32 mouse cellular contexts compared by ENCODE assay signal in the genomic region with DNA sequence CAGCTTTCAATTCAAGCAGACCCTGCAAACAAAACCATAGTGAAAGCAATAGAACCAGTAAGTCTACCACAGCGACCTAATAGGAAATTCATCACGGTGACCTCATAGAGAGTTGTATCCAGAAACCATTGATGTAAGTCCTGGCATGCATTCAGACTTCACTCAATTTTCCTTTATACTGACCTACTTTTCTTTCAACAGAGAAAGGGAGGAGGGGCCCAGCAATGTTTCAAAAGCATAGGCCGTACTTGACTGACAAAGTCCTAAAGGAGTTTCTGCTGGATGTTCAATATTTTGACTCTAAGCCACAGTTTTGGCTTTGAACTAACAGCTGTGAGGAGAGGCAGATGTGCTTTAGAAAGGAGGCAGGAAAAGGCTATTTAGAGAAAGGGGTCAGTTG.
A peak's percentile ranks its signal among the peaks of the same experiment; 100 is the strongest.
DNase-seq lines count a peak whose midpoint lies in the region; ATAC-seq and TF ChIP-seq lines count a peak whose summit lies in the region.
"Had no signal": no experiment of that assay in that cellular context is flagged by ENCODE, and none has a peak within 500 bp of the region (broad histone marks: within the 10 kb centered on the region; RNA-seq: fewer than 3 reads in every experiment).

No protein-coding gene starts in this region.

- no peak for TF ChIP-seq CTCF in lung, postnatal 0 days (IDR thresholded peaks at IDR 0.05)
- no peak for TF ChIP-seq CTCF in brain, embryonic 14.5 days (IDR thresholded peaks at IDR 0.05; ENCODE audit: borderline replicate concordance, extremely low read depth, insufficient read depth, insufficient read length)

- no peak overlapping the region for H3K4me2 ChIP-seq in lung, postnatal 0 days (replicated peaks; ENCODE audit: low read depth, low read length)
- H3K4me2 ChIP-seq: embryonic facial prominence, embryonic 15.5 days; heart, embryonic 13.5 days; intestine, embryonic 15.5 days; midbrain, embryonic 12.5 days had no signal

- intact Hi-C loops in heart, postnatal 10 days (cut with DNase I), result no loop called here

- ATAC-seq in lung, postnatal 0 days, result no peak
- ATAC-seq: hindbrain, embryonic 16.5 days; intestine, embryonic 15.5 days had no signal

- H3K4me3 ChIP-seq in heart, embryonic 10.5 days, result no peak overlapping the region
- no peak overlapping the region for H3K4me3 ChIP-seq in lung, postnatal 0 days (ENCODE audit: low read depth, low read length)
- H3K4me3 ChIP-seq: embryonic facial prominence, embryonic 15.5 days; gastrocnemius, adult 2 months; heart, adult 2 months; heart, embryonic 13.5 days; hindbrain, embryonic 10.5 days; intestine, embryonic 15.5 days; megakaryocyte, embryonic 14.5 days; midbrain, embryonic 12.5 days had no signal

- peak; percentile 12 to 15 for DNase-seq in heart, postnatal 10 days
- no peak for DNase-seq in heart, embryonic 10.5 days (ENCODE audit: low spot score)
- DNase-seq in lung, postnatal 0 days (ENCODE audit: low spot score), result peak; percentile 9
- DNase-seq in lung, postnatal 14 days, result no peak
- peak; percentile 85 for DNase-seq in brain, embryonic 14.5 days (ENCODE audit: low read depth)
- DNase-seq in retina, postnatal 1 day, result peak; percentile 74
- no peak for DNase-seq in right cerebral cortex, adult 18-20 months
- no peak for DNase-seq in cerebellum, adult 11-12 months
- DNase-seq: adrenal gland, postnatal 10 days; B cell, adult 2 months; cerebellum, adult 18-20 months; cerebellum, postnatal 10 days; gastrocnemius, adult 2 months; heart, adult 2 months; heart, postnatal 14 days; kidney, adult 2 months; kidney, postnatal 10 days; layer of hippocampus, postnatal 36 days; left cerebral cortex, postnatal 4 days; liver; lung, adult 2 months; lung, postnatal 4 days; right cerebral cortex, postnatal 4 days; thymus, postnatal 14 days had no signal

- no peaks in the 10 kb centered on the region for H3K4me1 ChIP-seq in heart, embryonic 10.5 days
- no peaks in the 10 kb centered on the region for H3K4me1 ChIP-seq in lung, postnatal 0 days (ENCODE audit: insufficient read depth, low read depth, low read length)
- H3K4me1 ChIP-seq: embryonic facial prominence, embryonic 15.5 days; heart, embryonic 13.5 days; hindbrain, embryonic 10.5 days; intestine, embryonic 15.5 days; midbrain, embryonic 12.5 days had no signal

- whole genome bisulfite sequencing in heart, embryonic 10.5 days, result 89% methylated on average over 3 of the region's 3 CpGs
- WGBS in lung, postnatal 0 days, result 75% methylated on average over 3 of the region's 3 CpGs

- H3K9ac ChIP-seq in lung, postnatal 0 days (replicated peaks; ENCODE audit: low read depth), result no peak overlapping the region
- H3K9ac ChIP-seq: embryonic facial prominence, embryonic 15.5 days; heart, embryonic 13.5 days; intestine, embryonic 15.5 days; liver, embryonic 14.5 days; midbrain, embryonic 12.5 days had no signal

- no peak for TF ChIP-seq EP300 in lung, postnatal 0 days (IDR thresholded peaks at IDR 0.05)

- no peak overlapping the region for H3K27ac ChIP-seq in heart, embryonic 10.5 days
- no peak overlapping the region for H3K27ac ChIP-seq in lung, postnatal 0 days (ENCODE audit: low read length)
- H3K27ac ChIP-seq: embryonic facial prominence, embryonic 15.5 days; gastrocnemius, adult 2 months; heart, adult 2 months; heart, embryonic 13.5 days; hindbrain, embryonic 10.5 days; intestine, embryonic 15.5 days; liver, embryonic 14.5 days; midbrain, embryonic 12.5 days had no signal

- no peak for TF ChIP-seq POLR2A in brain, embryonic 14.5 days (IDR thresholded peaks at IDR 0.05; ENCODE audit: borderline replicate concordance, extremely low read depth, insufficient read depth, insufficient read length, poor library complexity, severe bottlenecking)

- no peaks in the 10 kb centered on the region for H3K27me3 ChIP-seq in heart, embryonic 10.5 days (ENCODE audit: insufficient read depth, poor library complexity, severe bottlenecking)
- no peaks in the 10 kb centered on the region for H3K27me3 ChIP-seq in lung, postnatal 0 days (replicated peaks; ENCODE audit: insufficient read depth, low read length)
- H3K27me3 ChIP-seq: embryonic facial prominence, embryonic 15.5 days; heart, embryonic 13.5 days; intestine, embryonic 15.5 days; megakaryocyte, embryonic 14.5 days; midbrain, embryonic 12.5 days had no signal

- no peaks in the 10 kb centered on the region for H3K36me3 ChIP-seq in heart, embryonic 10.5 days
- no peaks in the 10 kb centered on the region for H3K36me3 ChIP-seq in lung, postnatal 0 days (ENCODE audit: insufficient read depth, low read length)
- H3K36me3 ChIP-seq: embryonic facial prominence, embryonic 15.5 days; heart, embryonic 13.5 days; hindbrain, embryonic 10.5 days; intestine, embryonic 15.5 days; midbrain, embryonic 12.5 days had no signal

- H3K9me3 ChIP-seq in heart, embryonic 10.5 days, result no peaks in the 10 kb centered on the region
- no peaks in the 10 kb centered on the region for H3K9me3 ChIP-seq in lung, postnatal 0 days (ENCODE audit: low read length)
- H3K9me3 ChIP-seq: embryonic facial prominence, embryonic 15.5 days; heart, embryonic 13.5 days; hindbrain, embryonic 10.5 days; intestine, embryonic 15.5 days; megakaryocyte, embryonic 14.5 days; midbrain, embryonic 12.5 days had no signal

Comparison
In these comparisons a context has a peak if more than half of its experiments do, and no peak if none do; other contexts are left out.
1. DNase-seq: peak in heart, postnatal 10 days (2 of 2), lung, postnatal 0 days (single experiment), brain, embryonic 14.5 days (single experiment) and retina, postnatal 1 day (single experiment); none in heart, embryonic 10.5 days (single experiment), lung, postnatal 14 days (single experiment), right cerebral cortex, adult 18-20 months (single experiment) and cerebellum, adult 11-12 months (single experiment).